Mouse (Mus musculus): ENCODE data around the gene Gm20696.

Gm20696 gene

GRCm38 (mm10) chr6:99666318-99667171, at the start of gene Gm20696, which contains the start of gene Eif4e3:
Gene Gm20696, minus strand, starts transcription at chr6:99666797.
Gene Eif4e3, minus strand, starts transcription at chr6:99666771.
- DNase-seq (ENCODE audit: low read depth, low spot score) = peak; percentile 46

- DNase-seq (ENCODE audit: low read depth, low spot score) = no peak
Measured at GRCm38 (mm10) chr6:99715913-99716312, 49.3 kb upstream of the Gm20696 start.

- no peak for DNase-seq (ENCODE audit: low read depth, low spot score)
Measured at GRCm38 (mm10) chr6:99715191-99715590, 48.6 kb upstream of the Gm20696 start.

- DNase-seq (ENCODE audit: low read depth, low spot score) = no peak
Measured at GRCm38 (mm10) chr6:99713256-99713655, 46.7 kb upstream of the Gm20696 start.

- no peak for DNase-seq (ENCODE audit: low read depth, low spot score)
Measured at GRCm38 (mm10) chr6:99711576-99712101, 45.0 kb upstream of the Gm20696 start.

- no peak for DNase-seq (ENCODE audit: low read depth, low spot score)
Measured at GRCm38 (mm10) chr6:99700484-99700883, 33.9 kb upstream of the Gm20696 start.

GRCm38 (mm10) chr6:99692916-99693841, 26.6 kb upstream of the Gm20696 start:
- no peak for DNase-seq (ENCODE audit: low read depth, low spot score)

GRCm38 (mm10) chr6:99692206-99692915, 25.8 kb upstream of the Gm20696 start, which contains the start of gene Gpr27:
Gene Gpr27, plus strand, starts transcription at chr6:99692679.
- DNase-seq (ENCODE audit: low read depth, low spot score) = no peak

- DNase-seq (ENCODE audit: low read depth, low spot score) = no peak
Measured at GRCm38 (mm10) chr6:99691666-99692205, 25.1 kb upstream of the Gm20696 start.

GRCm38 (mm10) chr6:99688513-99688912, 21.9 kb upstream of the Gm20696 start:
- DNase-seq (ENCODE audit: low read depth, low spot score) = no peak

GRCm38 (mm10) chr6:99684899-99685298, 18.3 kb upstream of the Gm20696 start:
- peak; percentile 83 for DNase-seq (ENCODE audit: low read depth, low spot score)

- no peak for DNase-seq (ENCODE audit: low read depth, low spot score)
Measured at GRCm38 (mm10) chr6:99683974-99684373, 17.4 kb upstream of the Gm20696 start.

- DNase-seq (ENCODE audit: low read depth, low spot score) = no peak
Measured at GRCm38 (mm10) chr6:99678108-99678507, 11.5 kb upstream of the Gm20696 start.

GRCm38 (mm10) chr6:99677325-99677724, 10.7 kb upstream of the Gm20696 start:
- no peak for DNase-seq (ENCODE audit: low read depth, low spot score)

- DNase-seq (ENCODE audit: low read depth, low spot score) = no peak
Measured at GRCm38 (mm10) chr6:99674482-99674881, 7.9 kb upstream of the Gm20696 start.

GRCm38 (mm10) chr6:99671768-99672167, 5.2 kb upstream of the Gm20696 start:
- DNase-seq (ENCODE audit: low read depth, low spot score) = no peak

GRCm38 (mm10) chr6:99670481-99671119, 4.0 kb upstream of the Gm20696 start:
- DNase-seq (ENCODE audit: low read depth, low spot score) = peak; percentile 84

- DNase-seq (ENCODE audit: low read depth, low spot score) = no peak
Measured at GRCm38 (mm10) chr6:99669481-99670325, 3.1 kb upstream of the Gm20696 start.

GRCm38 (mm10) chr6:99667290-99667689, 693 bp upstream of the Gm20696 start:
- DNase-seq (ENCODE audit: low read depth, low spot score) = no peak
